Mouse (Mus musculus) bone marrow macrophage, adult 2 months (primary cell): ENCODE measurements around the gene Map3k7cl.

Experiments
- CTCF ChIP-seq: IDR thresholded peaks from 2 replicates; pipeline ENCODE4 v1.5.1; 2012; ENCODE audit warnings: low read depth, mild to moderate bottlenecking, low read length, moderate library complexity
- POLR2A ChIP-seq: IDR thresholded peaks from 2 replicates; pipeline ENCODE4 v1.6.1; 2012; ENCODE audit warnings: mild to moderate bottlenecking, low read depth, low read length, borderline replicate concordance

DNA sequence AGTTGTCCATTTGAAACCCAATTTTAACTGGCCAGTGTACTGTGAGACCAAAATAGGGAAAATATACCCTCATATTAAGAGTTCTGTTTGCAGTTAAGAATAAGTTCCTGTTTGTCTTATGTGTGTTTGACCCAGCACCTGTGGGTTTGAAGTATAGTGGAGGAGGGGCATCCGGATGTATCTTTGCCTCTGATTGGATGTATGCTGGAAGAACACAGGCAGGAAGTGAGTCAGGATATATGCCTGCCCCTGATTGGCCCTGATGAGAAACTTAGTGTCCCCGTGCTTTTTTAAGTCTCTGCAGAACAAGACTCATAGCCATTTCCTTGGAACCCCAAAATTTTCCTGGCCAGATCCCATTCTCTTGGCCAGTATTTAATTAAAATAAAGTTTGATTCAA lies 51.8 kb downstream of the Map3k7cl start:
- TF ChIP-seq CTCF, result no peak
- TF ChIP-seq POLR2A, result no peak
